Comparison of ENCODE assay signal across 38 mouse cellular contexts in the genomic region with DNA sequence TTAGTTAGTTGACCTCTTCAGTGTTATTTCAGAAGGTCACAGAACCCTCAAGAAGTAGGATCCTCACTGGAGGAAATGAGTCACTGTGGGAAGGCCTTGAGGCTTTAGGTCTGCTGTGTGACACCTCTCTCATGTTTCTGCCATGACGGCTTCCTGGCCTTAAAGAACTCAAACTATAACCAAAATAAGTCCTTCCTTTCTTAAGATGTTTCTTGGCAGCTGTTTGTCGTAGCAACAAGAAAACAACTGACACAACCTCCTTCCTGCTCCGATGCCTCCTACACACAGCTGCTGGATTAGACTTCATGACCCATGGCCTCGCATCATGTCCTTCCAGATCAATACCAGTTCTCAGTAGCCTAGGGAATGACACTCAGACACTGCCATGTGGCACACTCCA. TPM values are rescaled to one million over a fixed set of nuclear protein-coding genes. Genes with fewer than 3 reads are reported as not detected.
DNase-seq lines count a peak whose midpoint lies in the region; ATAC-seq and TF ChIP-seq lines count a peak whose summit lies in the region.
"Had no signal": no experiment of that assay in that cellular context is flagged by ENCODE, and none has a peak within 500 bp of the region (broad histone marks: within the 10 kb centered on the region; RNA-seq: fewer than 3 reads in every experiment).

No protein-coding gene starts in this region.

- H3K36me3 ChIP-seq in lung, postnatal 0 days (ENCODE audit: insufficient read depth, low read length) = no peaks in the 10 kb centered on the region
- H3K36me3 ChIP-seq in hindbrain, embryonic 16.5 days (ENCODE audit: control insufficient read depth, insufficient read depth, low read length) = no peaks in the 10 kb centered on the region
- H3K36me3 ChIP-seq: embryonic facial prominence, embryonic 12.5 days; limb, embryonic 10.5 days; limb, embryonic 15.5 days; midbrain, embryonic 10.5 days; midbrain, embryonic 15.5 days; neural tube, embryonic 12.5 days had no signal

- no peak for TF ChIP-seq EP300 in lung, postnatal 0 days (IDR thresholded peaks at IDR 0.05)

- ATAC-seq in lung, postnatal 0 days = peak; percentile 25; the same call in 1 of the 2 replicates
- ATAC-seq in granulocyte monocyte progenitor cell, adult 5-6 weeks (replicated peaks; ENCODE audit: poor library complexity, severe bottlenecking) = peak; percentile 29
- ATAC-seq in hindbrain, embryonic 16.5 days = no peak
- ATAC-seq: activated CD4-positive, CD25-positive, alpha-beta regulatory T cell, adult 4 months; forebrain, embryonic 14.5 days; hindbrain, postnatal 0 days; intestine, embryonic 16.5 days; midbrain, embryonic 15.5 days had no signal

- H3K4me1 ChIP-seq in lung, postnatal 0 days (ENCODE audit: insufficient read depth, low read depth, low read length) = no peaks in the 10 kb centered on the region; the same call in 1 of the 2 replicates
- H3K4me1 ChIP-seq in hindbrain, embryonic 16.5 days (ENCODE audit: control insufficient read depth, insufficient read depth, low read depth, low read length) = peaks cover 7% of the 10 kb centered on the region

- H3K27me3 ChIP-seq in lung, postnatal 0 days (replicated peaks; ENCODE audit: insufficient read depth, low read length) = no peaks in the 10 kb centered on the region
- H3K27me3 ChIP-seq in hindbrain, embryonic 16.5 days (replicated peaks; ENCODE audit: control insufficient read depth, insufficient read depth, low read length) = no peaks in the 10 kb centered on the region
- H3K27me3 ChIP-seq: embryonic facial prominence, embryonic 12.5 days; midbrain, embryonic 15.5 days; neural tube, embryonic 12.5 days had no signal

- no peak overlapping the region for H3K27ac ChIP-seq in lung, postnatal 0 days (ENCODE audit: low read length)
- H3K27ac ChIP-seq in hindbrain, embryonic 16.5 days (ENCODE audit: low read depth, low read length) = no peak overlapping the region
- H3K27ac ChIP-seq: embryonic facial prominence, embryonic 12.5 days; hindbrain, postnatal 0 days; limb, embryonic 10.5 days; limb, embryonic 15.5 days; midbrain, embryonic 10.5 days; midbrain, embryonic 15.5 days; neural tube, embryonic 12.5 days; stomach, postnatal 0 days had no signal

- peak; percentile 31 for DNase-seq in lung, postnatal 0 days (ENCODE audit: low spot score)
- DNase-seq in lung, postnatal 10 days = no peak
- DNase-seq in CD4-positive helper T cell, adult 2 months (ENCODE audit: low read depth, low spot score) = peak; percentile 34
- no peak for DNase-seq in adrenal gland, postnatal 25 days
- no peak for DNase-seq in right cerebral cortex, postnatal 4 days
- DNase-seq: adrenal gland, postnatal 36 days; cerebellum, adult 2 months; cerebellum, postnatal 25 days; embryo, embryonic 11 days; kidney, adult 8-10 months; kidney, postnatal 14 days; right cerebral cortex, adult 18-20 months; thymus, adult 18-20 months; thymus, postnatal 25 days had no signal

- no peak overlapping the region for H3K4me2 ChIP-seq in lung, postnatal 0 days (replicated peaks; ENCODE audit: low read depth, low read length)
- no peak overlapping the region for H3K4me2 ChIP-seq in hindbrain, embryonic 16.5 days (ENCODE audit: low read length)
- H3K4me2 ChIP-seq: embryonic facial prominence, embryonic 12.5 days; limb, embryonic 15.5 days; midbrain, embryonic 15.5 days; neural tube, embryonic 12.5 days had no signal

- no peak overlapping the region for H3K9ac ChIP-seq in lung, postnatal 0 days (replicated peaks; ENCODE audit: low read depth)
- H3K9ac ChIP-seq in hindbrain, embryonic 16.5 days (ENCODE audit: low read depth, low read length) = no peak overlapping the region
- H3K9ac ChIP-seq: embryonic facial prominence, embryonic 12.5 days; limb, embryonic 15.5 days; midbrain, embryonic 15.5 days; neural tube, embryonic 12.5 days had no signal

- 65% methylated on average over 4 of the region's 4 CpGs for WGBS in lung, postnatal 0 days
- WGBS in hindbrain, embryonic 16.5 days = 91% methylated on average over 4 of the region's 4 CpGs

- H3K4me3 ChIP-seq in lung, postnatal 0 days (ENCODE audit: low read depth, low read length) = no peak overlapping the region
- H3K4me3 ChIP-seq in hindbrain, embryonic 16.5 days (ENCODE audit: low read length) = no peak overlapping the region
- H3K4me3 ChIP-seq: embryonic facial prominence, embryonic 12.5 days; limb, embryonic 10.5 days; limb, embryonic 15.5 days; midbrain, embryonic 10.5 days; midbrain, embryonic 15.5 days; neural tube, embryonic 12.5 days had no signal

- TF ChIP-seq CTCF in lung, postnatal 0 days (IDR thresholded peaks at IDR 0.05) = no peak

- H3K9me3 ChIP-seq in lung, postnatal 0 days (ENCODE audit: low read length) = peaks cover 2% of the 10 kb centered on the region; the same call in 1 of the 2 replicates
- no peaks in the 10 kb centered on the region for H3K9me3 ChIP-seq in hindbrain, embryonic 16.5 days (ENCODE audit: control insufficient read depth, low read length)
- H3K9me3 ChIP-seq: embryonic facial prominence, embryonic 12.5 days; limb, embryonic 10.5 days; limb, embryonic 15.5 days; midbrain, embryonic 15.5 days; neural tube, embryonic 12.5 days had no signal

RNA-seq across cellular contexts. Expression of gene Gm21915, which starts 58.1 kb away (rescaled TPM):
- not detected in 2 replicates for polyA plus RNA-seq in lung, postnatal 0 days (2015; fragmentation: Nextera tagmentation; extraction: Ambion mirVana)
- not detected in 2 replicates for total RNA-seq in granulocyte monocyte progenitor cell, adult 5-6 weeks (2014; fragmentation: Nextera tagmentation)
- total RNA-seq in granulocyte monocyte progenitor cell, adult 5-6 weeks (2017) = not detected in 2 replicates
- not detected in 2 replicates for total RNA-seq in adrenal gland, postnatal 25 days (2021)
- polyA plus RNA-seq in hindbrain, embryonic 16.5 days (2015; fragmentation: Nextera tagmentation; extraction: Ambion mirVana) = not detected in 2 replicates
- total RNA-seq: adrenal gland, postnatal 36 days; gastrocnemius, adult 8-10 months; gastrocnemius, postnatal 4 days; heart, adult 8-10 months; heart, postnatal 25 days; hindbrain, postnatal 0 days; left cerebral cortex, postnatal 10 days; megakaryocyte progenitor cell, adult 5-6 weeks had no signal
- polyA plus RNA-seq: activated CD4-positive, CD25-positive, alpha-beta regulatory T cell, adult 4 months; cerebellum, adult 2 months; embryonic facial prominence, embryonic 12.5 days; forebrain, embryonic 14.5 days; heart, embryonic 14.5 days; hindbrain, embryonic 11.5 days; hindbrain, postnatal 0 days; intestine, embryonic 16.5 days; limb, embryonic 10.5 days; limb, embryonic 15.5 days; liver, embryonic 16.5 days; lung, embryonic 16.5 days; midbrain, embryonic 10.5 days; midbrain, embryonic 15.5 days; neural tube, embryonic 12.5 days; spleen, adult 2 months; stomach, postnatal 0 days had no signal

Comparison
In these comparisons a context has a peak if more than half of its experiments do, and no peak if none do; other contexts are left out.
1. DNase-seq: peak in lung, postnatal 0 days (single experiment) and CD4-positive helper T cell, adult 2 months (single experiment); none in lung, postnatal 10 days (single experiment), adrenal gland, postnatal 25 days (single experiment) and right cerebral cortex, postnatal 4 days (single experiment).